Mouse (Mus musculus): ENCODE data around the gene Rtl6. TPM values are rescaled to one million over a fixed set of nuclear protein-coding genes. Genes with fewer than 3 reads are reported as not detected.

The Rtl6 gene
- polyA plus RNA-seq, 1 experiment from 2014 or later: 21.9 TPM

- Histone ChIP-seq H3K27ac (no peak overlapping the region), H3K4me1 (no peaks in the 10 kb centered on the region), H3K27me3 (no peaks in the 10 kb centered on the region), H3K4me3 (no peak overlapping the region), H3K9me3 (no peaks in the 10 kb centered on the region), H3K4me2 (no peak overlapping the region), H3K9ac (no peak overlapping the region), H3K36me3 (no peaks in the 10 kb centered on the region)
- WGBS: 87% methylated on average over 2 of the region's 2 CpGs
- ATAC-seq (ENCODE audit: insufficient number of reproducible peaks, insufficient read depth, low FRiP score, low TSS enrichment, low read depth): no peak
Measured at GRCm38 (mm10) chr15:84535953-84536352, 21.7 kb downstream of the Rtl6 start.

- Histone ChIP-seq H3K4me3 (no peak overlapping the region), H3K27me3 (no peaks in the 10 kb centered on the region), H3K9me3 (no peaks in the 10 kb centered on the region), H3K4me1 (peaks cover 5% of the 10 kb centered on the region; the same call in 1 of the 2 replicates), H3K4me2 (no peak overlapping the region), H3K27ac (no peak overlapping the region), H3K36me3 (no peaks in the 10 kb centered on the region), H3K9ac (no peak overlapping the region)
- WGBS: 68% methylated on average over 2 of the region's 2 CpGs
- no peak for ATAC-seq (ENCODE audit: insufficient number of reproducible peaks, insufficient read depth, low FRiP score, low TSS enrichment, low read depth)
Measured at GRCm38 (mm10) chr15:84532211-84532610, 25.4 kb downstream of the Rtl6 start.

GRCm38 (mm10) chr15:84531535-84531934 is 26.1 kb downstream of the Rtl6 start:
- 59% methylated on average over 10 of the region's 10 CpGs for WGBS
- Histone ChIP-seq H3K4me3 (no peak overlapping the region), H3K27ac (no peak overlapping the region), H3K4me1 (peaks cover 5% of the 10 kb centered on the region; the same call in 1 of the 2 replicates), H3K27me3 (no peaks in the 10 kb centered on the region), H3K9me3 (no peaks in the 10 kb centered on the region), H3K4me2 (no peak overlapping the region), H3K36me3 (no peaks in the 10 kb centered on the region), H3K9ac (no peak overlapping the region)
- ATAC-seq (ENCODE audit: insufficient number of reproducible peaks, insufficient read depth, low FRiP score, low TSS enrichment, low read depth): no peak

- Histone ChIP-seq H3K9me3 (no peaks in the 10 kb centered on the region), H3K27me3 (peaks cover 7% of the 10 kb centered on the region; the same call in 1 of the 2 replicates), H3K27ac (no peak overlapping the region), H3K4me1 (peaks cover 6% of the 10 kb centered on the region; the same call in 1 of the 2 replicates), H3K36me3 (no peaks in the 10 kb centered on the region), H3K4me2 (no peak overlapping the region), H3K9ac (no peak overlapping the region), H3K4me3 (no peak overlapping the region)
- WGBS: 77% methylated on average over 14 of the region's 14 CpGs
- ATAC-seq (ENCODE audit: insufficient number of reproducible peaks, insufficient read depth, low FRiP score, low TSS enrichment, low read depth): no peak
Measured at GRCm38 (mm10) chr15:84526921-84527320, 30.7 kb downstream of the Rtl6 start.

- H3K9me3 ChIP-seq: no peaks in the 10 kb centered on the region
- no peak for ATAC-seq (ENCODE audit: insufficient number of reproducible peaks, insufficient read depth, low FRiP score, low TSS enrichment, low read depth)
- no peak overlapping the region for H3K4me3 ChIP-seq
- peaks cover 7% of the 10 kb centered on the region; the same call in 1 of the 2 replicates for H3K27me3 ChIP-seq
- H3K27ac ChIP-seq: no peak overlapping the region
- peaks cover 11% of the 10 kb centered on the region for H3K4me1 ChIP-seq
- no peak overlapping the region for H3K9ac ChIP-seq
- H3K4me2 ChIP-seq: no peak overlapping the region
- no peaks in the 10 kb centered on the region for H3K36me3 ChIP-seq
- 64% methylated on average over 5 of the region's 5 CpGs for WGBS
Measured at GRCm38 (mm10) chr15:84525222-84525883, 32.3 kb downstream of the Rtl6 start.

- Histone ChIP-seq H3K36me3 (no peaks in the 10 kb centered on the region), H3K27ac (no peak overlapping the region; the same call in 1 of the 2 replicates), H3K4me3 (no peak overlapping the region), H3K4me1 (peaks cover 9% of the 10 kb centered on the region), H3K9ac (no peak overlapping the region), H3K27me3 (peaks cover 7% of the 10 kb centered on the region; the same call in 1 of the 2 replicates), H3K9me3 (no peaks in the 10 kb centered on the region), H3K4me2 (no peak overlapping the region)
- WGBS: 89% methylated on average over 8 of the region's 8 CpGs
- ATAC-seq (ENCODE audit: insufficient number of reproducible peaks, insufficient read depth, low FRiP score, low TSS enrichment, low read depth): no peak
Measured at GRCm38 (mm10) chr15:84522953-84523689, 34.5 kb downstream of the Rtl6 start.

- no peak overlapping the region for H3K4me3 ChIP-seq
- peaks cover 18% of the 10 kb centered on the region; the same call in 1 of the 2 replicates for H3K27me3 ChIP-seq
- peaks cover 6% of the 10 kb centered on the region; the same call in 1 of the 2 replicates for H3K4me1 ChIP-seq
- no peak for ATAC-seq (ENCODE audit: insufficient number of reproducible peaks, insufficient read depth, low FRiP score, low TSS enrichment, low read depth)
- no peaks in the 10 kb centered on the region for H3K36me3 ChIP-seq
- H3K27ac ChIP-seq: no peak overlapping the region
- H3K9me3 ChIP-seq: no peaks in the 10 kb centered on the region
- H3K4me2 ChIP-seq: no peak overlapping the region
- no peak overlapping the region for H3K9ac ChIP-seq
- WGBS: 76% methylated on average over 4 of the region's 4 CpGs
Measured at GRCm38 (mm10) chr15:84521486-84521885, 36.1 kb downstream of the Rtl6 start.

- Histone ChIP-seq H3K4me2 (no peak overlapping the region), H3K4me1 (peaks cover 6% of the 10 kb centered on the region; the same call in 1 of the 2 replicates), H3K27me3 (peaks cover 26% of the 10 kb centered on the region), H3K9ac (no peak overlapping the region), H3K36me3 (no peaks in the 10 kb centered on the region), H3K27ac (no peak overlapping the region), H3K9me3 (no peaks in the 10 kb centered on the region), H3K4me3 (no peak overlapping the region)
- WGBS: 66% methylated on average over 8 of the region's 8 CpGs
- no peak for ATAC-seq (ENCODE audit: insufficient number of reproducible peaks, insufficient read depth, low FRiP score, low TSS enrichment, low read depth)
Measured at GRCm38 (mm10) chr15:84518540-84518939, 39.1 kb downstream of the Rtl6 start.

- 16% methylated on average over 5 of the region's 5 CpGs for WGBS
- Histone ChIP-seq H3K36me3 (no peaks in the 10 kb centered on the region), H3K4me1 (peaks cover 24% of the 10 kb centered on the region), H3K9me3 (no peaks in the 10 kb centered on the region), H3K27ac (no peak overlapping the region), H3K9ac (no peak overlapping the region), H3K27me3 (peaks cover 26% of the 10 kb centered on the region), H3K4me2 (no peak overlapping the region), H3K4me3 (no peak overlapping the region)
- ATAC-seq (ENCODE audit: insufficient number of reproducible peaks, insufficient read depth, low FRiP score, low TSS enrichment, low read depth): no peak
Measured at GRCm38 (mm10) chr15:84512626-84513296, 44.9 kb downstream of the Rtl6 start.

GRCm38 (mm10) chr15:84509981-84510380 is 47.6 kb downstream of the Rtl6 start:
- Histone ChIP-seq H3K9ac (no peak overlapping the region), H3K9me3 (no peaks in the 10 kb centered on the region), H3K36me3 (no peaks in the 10 kb centered on the region), H3K4me2 (no peak overlapping the region), H3K4me3 (no peak overlapping the region), H3K27me3 (0 out of 2 replicates have a peak, but pooled peaks cover 8% of the 10 kb centered on the region), H3K27ac (no peak overlapping the region), H3K4me1 (peaks cover 31% of the 10 kb centered on the region)
- ATAC-seq (ENCODE audit: insufficient number of reproducible peaks, insufficient read depth, low FRiP score, low TSS enrichment, low read depth): no peak
- 69% methylated on average over 16 of the region's 16 CpGs for WGBS

GRCm38 (mm10) chr15:84509161-84509560 is 48.5 kb downstream of the Rtl6 start:
- H3K27ac ChIP-seq: no peak overlapping the region
- no peak for ATAC-seq (ENCODE audit: insufficient number of reproducible peaks, insufficient read depth, low FRiP score, low TSS enrichment, low read depth)
- H3K9ac ChIP-seq: no peak overlapping the region
- H3K4me2 ChIP-seq: no peak overlapping the region
- peaks cover 37% of the 10 kb centered on the region for H3K4me1 ChIP-seq
- 48% methylated on average over 5 of the region's 5 CpGs for WGBS
- 0 out of 2 replicates have a peak, but pooled peaks cover 8% of the 10 kb centered on the region for H3K27me3 ChIP-seq
- H3K4me3 ChIP-seq: no peak overlapping the region
- H3K36me3 ChIP-seq: no peaks in the 10 kb centered on the region
- H3K9me3 ChIP-seq: no peaks in the 10 kb centered on the region

Measured in embryonic facial prominence, embryonic 13.5 days (tissue).